Mouse (Mus musculus): Measurements from ENCODE around the gene Slc38a2.
A peak's percentile ranks its signal among the peaks of the same experiment; 100 is the strongest.

Slc38a2 gene

GRCm38 (mm10) chr15:96699521-96700511, at the start of gene Slc38a2:
TSS of gene Slc38a2 (minus strand) at chr15:96699730.
- peak; percentile 89 to 91 for DNase-seq (ENCODE audit: low spot score in 2 of 2)

- no peak for DNase-seq (ENCODE audit: low spot score in 2 of 2)
Observed at GRCm38 (mm10) chr15:96749101-96749500, 49.6 kb upstream of the Slc38a2 start.

- DNase-seq (ENCODE audit: low spot score in 2 of 2), result no peak
Observed at GRCm38 (mm10) chr15:96747551-96747950, 48.0 kb upstream of the Slc38a2 start.

- no peak for DNase-seq (ENCODE audit: low spot score in 2 of 2)
Observed at GRCm38 (mm10) chr15:96746986-96747385, 47.5 kb upstream of the Slc38a2 start.

- no peak for DNase-seq (ENCODE audit: low spot score in 2 of 2)
Observed at GRCm38 (mm10) chr15:96745299-96745698, 45.8 kb upstream of the Slc38a2 start.

- DNase-seq (ENCODE audit: low spot score in 2 of 2), result no peak
Observed at GRCm38 (mm10) chr15:96744882-96745296, 45.4 kb upstream of the Slc38a2 start.

GRCm38 (mm10) chr15:96744153-96744881, 44.8 kb upstream of the Slc38a2 start:
- DNase-seq (ENCODE audit: low spot score in 2 of 2), result no peak

- DNase-seq (ENCODE audit: low spot score in 2 of 2), result peak in 1 of 2 experiments; percentile 31
Observed at GRCm38 (mm10) chr15:96743257-96743656, 43.7 kb upstream of the Slc38a2 start.

- no peak for DNase-seq (ENCODE audit: low spot score in 2 of 2)
Observed at GRCm38 (mm10) chr15:96742591-96743241, 43.2 kb upstream of the Slc38a2 start.

GRCm38 (mm10) chr15:96740865-96741561, 41.5 kb upstream of the Slc38a2 start:
- DNase-seq (ENCODE audit: low spot score in 2 of 2), result no peak

- DNase-seq (ENCODE audit: low spot score in 2 of 2), result no peak
Observed at GRCm38 (mm10) chr15:96740091-96740490, 40.6 kb upstream of the Slc38a2 start.

GRCm38 (mm10) chr15:96736663-96737385, 37.3 kb upstream of the Slc38a2 start:
- no peak for DNase-seq (ENCODE audit: low spot score in 2 of 2)

GRCm38 (mm10) chr15:96735562-96736160, 36.1 kb upstream of the Slc38a2 start:
- DNase-seq (ENCODE audit: low spot score in 2 of 2), result no peak

GRCm38 (mm10) chr15:96734423-96734822, 34.9 kb upstream of the Slc38a2 start:
- DNase-seq (ENCODE audit: low spot score in 2 of 2), result no peak

GRCm38 (mm10) chr15:96730416-96730815, 30.9 kb upstream of the Slc38a2 start:
- DNase-seq (ENCODE audit: low spot score in 2 of 2), result no peak

GRCm38 (mm10) chr15:96729785-96730184, 30.3 kb upstream of the Slc38a2 start:
- no peak for DNase-seq (ENCODE audit: low spot score in 2 of 2)

- no peak for DNase-seq (ENCODE audit: low spot score in 2 of 2)
Observed at GRCm38 (mm10) chr15:96728993-96729392, 29.5 kb upstream of the Slc38a2 start.

GRCm38 (mm10) chr15:96728346-96728745, 28.8 kb upstream of the Slc38a2 start:
- no peak for DNase-seq (ENCODE audit: low spot score in 2 of 2)

- DNase-seq (ENCODE audit: low spot score in 2 of 2), result no peak
Observed at GRCm38 (mm10) chr15:96724506-96724905, 25.0 kb upstream of the Slc38a2 start.

- no peak for DNase-seq (ENCODE audit: low spot score in 2 of 2)
Observed at GRCm38 (mm10) chr15:96722228-96722627, 22.7 kb upstream of the Slc38a2 start.

Data from urinary bladder, adult 18-20 months (tissue).